Mouse (Mus musculus) lung, adult 2 months (tissue): Measurements from ENCODE around the gene Stfa2l1.

Experiments
- CTCF ChIP-seq: fragments of 200-500 bp; IDR thresholded peaks from 2 replicates; pipeline ENCODE4 v1.5.1; 2011; ENCODE audit warnings: mild to moderate bottlenecking, low read length, control low read depth; ENCODE audit not compliant: insufficient read depth
- POLR2A ChIP-seq: fragments of 200-500 bp; IDR thresholded peaks from 2 replicates; pipeline ENCODE4 v1.6.1; 2011; ENCODE audit warnings: low read depth, mild to moderate bottlenecking, control low read depth, low read length, borderline replicate concordance; ENCODE audit errors: extremely low read depth

GRCm38 (mm10) chr16:36199226-36199625, 42.6 kb downstream of the Stfa2l1 start:
- no peak for TF ChIP-seq CTCF
- no peak for TF ChIP-seq POLR2A
